Mouse (Mus musculus): ENCODE results near the gene Tatdn3.

GRCm38 (mm10) chr1:191073001-191073400 lies 10.3 kb upstream of the Tatdn3 start:
- no peak for TF ChIP-seq CTCF (IDR thresholded peaks at IDR 0.05; ENCODE audit: borderline replicate concordance, extremely low read depth, insufficient read depth, insufficient read length)
- TF ChIP-seq POLR2A (IDR thresholded peaks at IDR 0.05; ENCODE audit: borderline replicate concordance, extremely low read depth, insufficient read depth, insufficient read length, poor library complexity, severe bottlenecking), result no peak

Data from brain, embryonic 14.5 days (tissue).